In the genomic region with DNA sequence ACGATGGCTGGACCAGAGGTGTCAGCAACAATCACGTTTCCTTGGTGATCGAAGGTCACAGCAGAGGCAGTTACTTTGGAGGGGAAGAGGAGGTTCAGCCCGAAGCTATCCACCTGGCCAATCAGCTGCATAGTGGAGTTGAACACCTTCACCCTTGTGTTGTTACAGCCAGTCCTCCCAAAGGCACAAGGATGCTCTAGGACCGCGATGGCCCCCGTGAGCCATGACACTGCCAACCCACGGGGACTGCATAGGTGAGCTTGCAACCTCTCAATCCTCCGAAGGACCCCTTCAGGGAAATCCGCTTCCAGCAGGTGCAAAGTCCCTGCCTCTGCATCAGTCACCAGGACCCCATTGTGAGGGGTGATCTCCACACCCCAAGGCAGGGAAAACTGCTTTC, we compare ENCODE assay signal across 10 mouse cellular contexts. TPM values are rescaled to one million over a fixed set of nuclear protein-coding genes. Genes with fewer than 3 reads are reported as not detected.
DNase-seq lines count a peak whose midpoint lies in the region; ATAC-seq and TF ChIP-seq lines count a peak whose summit lies in the region.
"Had no signal": no experiment of that assay in that cellular context is flagged by ENCODE, and none has a peak within 500 bp of the region (broad histone marks: within the 10 kb centered on the region; RNA-seq: fewer than 3 reads in every experiment).

No protein-coding gene starts in this region.

- ATAC-seq in kidney, embryonic 15.5 days (replicated peaks; ENCODE audit: low FRiP score), result no peak
- ATAC-seq in embryonic facial prominence, embryonic 13.5 days (ENCODE audit: insufficient number of reproducible peaks, insufficient read depth, low FRiP score, low TSS enrichment, low read depth), result no peak
- ATAC-seq in hindbrain, postnatal 0 days, result no peak
- peak; percentile 1; the same call in 1 of the 2 replicates for ATAC-seq in midbrain, postnatal 0 days (ENCODE audit: low FRiP score)

- peak overlapping the region; percentile 55; the same call in 1 of the 2 replicates for H3K9ac ChIP-seq in kidney, embryonic 15.5 days
- H3K9ac ChIP-seq in embryonic facial prominence, embryonic 13.5 days, result peak overlapping the region; percentile 72; the same call in 1 of the 2 replicates
- peak overlapping the region; percentile 47; the same call in 1 of the 2 replicates for H3K9ac ChIP-seq in hindbrain, postnatal 0 days (replicated peaks; ENCODE audit: low read length)
- H3K9ac ChIP-seq in midbrain, postnatal 0 days (replicated peaks; ENCODE audit: low read length, poor library complexity, severe bottlenecking), result 0 out of 2 replicates have a peak overlapping the region, but pooled peaks have one; percentile 55

- TF ChIP-seq CTCF in hindbrain, postnatal 0 days (IDR thresholded peaks at IDR 0.05; ENCODE audit: low read depth), result no peak
- TF ChIP-seq CTCF in midbrain, postnatal 0 days (IDR thresholded peaks at IDR 0.05), result no peak

- H3K27me3 ChIP-seq in kidney, embryonic 15.5 days, result peaks cover 16% of the 10 kb centered on the region
- peaks cover 30% of the 10 kb centered on the region for H3K27me3 ChIP-seq in embryonic facial prominence, embryonic 13.5 days
- no peaks in the 10 kb centered on the region for H3K27me3 ChIP-seq in hindbrain, postnatal 0 days (ENCODE audit: insufficient read depth, low read length)
- H3K27me3 ChIP-seq in midbrain, postnatal 0 days (ENCODE audit: insufficient read depth, low read length), result no peaks in the 10 kb centered on the region

- peaks cover 15% of the 10 kb centered on the region for H3K9me3 ChIP-seq in kidney, embryonic 15.5 days (replicated peaks)
- H3K9me3 ChIP-seq in embryonic facial prominence, embryonic 13.5 days, result peaks cover 28% of the 10 kb centered on the region
- H3K9me3 ChIP-seq in hindbrain, postnatal 0 days (ENCODE audit: low read length), result peaks cover 6% of the 10 kb centered on the region; the same call in 1 of the 2 replicates
- H3K9me3 ChIP-seq in midbrain, postnatal 0 days (ENCODE audit: low read length), result peaks cover 13% of the 10 kb centered on the region; the same call in 1 of the 2 replicates
- H3K9me3 ChIP-seq: G1E had no signal

- DNase-seq in kidney, postnatal 14 days, result no peak
- no peak for DNase-seq in hindbrain, postnatal 0 days (ENCODE audit: low spot score)
- no peak for DNase-seq in midbrain, postnatal 0 days (ENCODE audit: low spot score)
- no peak for DNase-seq in layer of hippocampus, postnatal 10 days (ENCODE audit: low spot score in 2 of 2)
- DNase-seq in kidney, adult 11 months, result no peak
- no peak for DNase-seq in cerebellum, postnatal 36 days
- DNase-seq: cerebellum, adult 18-20 months had no signal

- H3K4me3 ChIP-seq in kidney, embryonic 15.5 days (replicated peaks), result peak overlapping the region; percentile 62
- peak overlapping the region; percentile 62 for H3K4me3 ChIP-seq in embryonic facial prominence, embryonic 13.5 days
- H3K4me3 ChIP-seq in hindbrain, postnatal 0 days (ENCODE audit: low read length), result peak overlapping the region; percentile 49
- peak overlapping the region; percentile 56 for H3K4me3 ChIP-seq in midbrain, postnatal 0 days (ENCODE audit: low read depth, low read length)

- H3K4me2 ChIP-seq in kidney, embryonic 15.5 days, result peak overlapping the region; percentile 99
- peak overlapping the region; percentile 99 for H3K4me2 ChIP-seq in embryonic facial prominence, embryonic 13.5 days
- H3K4me2 ChIP-seq in hindbrain, postnatal 0 days (ENCODE audit: low read depth, low read length), result peak overlapping the region; percentile 80
- H3K4me2 ChIP-seq in midbrain, postnatal 0 days (ENCODE audit: low read depth, low read length, poor library complexity, severe bottlenecking), result peak overlapping the region; percentile 96

- WGBS in kidney, embryonic 15.5 days, result 65% methylated on average over 10 of the region's 10 CpGs
- whole genome bisulfite sequencing in embryonic facial prominence, embryonic 13.5 days, result 60% methylated on average over 10 of the region's 10 CpGs
- WGBS in hindbrain, postnatal 0 days, result 67% methylated on average over 10 of the region's 10 CpGs
- WGBS in midbrain, postnatal 0 days, result 62% methylated on average over 10 of the region's 10 CpGs

- no peaks in the 10 kb centered on the region for H3K36me3 ChIP-seq in kidney, embryonic 15.5 days
- H3K36me3 ChIP-seq in embryonic facial prominence, embryonic 13.5 days, result peaks cover 4% of the 10 kb centered on the region
- H3K36me3 ChIP-seq in hindbrain, postnatal 0 days (ENCODE audit: insufficient read depth, low read length), result no peaks in the 10 kb centered on the region
- no peaks in the 10 kb centered on the region for H3K36me3 ChIP-seq in midbrain, postnatal 0 days (ENCODE audit: insufficient read depth, low read length)
- H3K36me3 ChIP-seq: G1E had no signal

- no peak overlapping the region for H3K27ac ChIP-seq in kidney, embryonic 15.5 days
- H3K27ac ChIP-seq in embryonic facial prominence, embryonic 13.5 days, result no peak overlapping the region
- no peak overlapping the region for H3K27ac ChIP-seq in hindbrain, postnatal 0 days
- H3K27ac ChIP-seq in midbrain, postnatal 0 days (ENCODE audit: low read depth, low read length), result no peak overlapping the region

- peaks cover 16% of the 10 kb centered on the region for H3K4me1 ChIP-seq in kidney, embryonic 15.5 days
- H3K4me1 ChIP-seq in embryonic facial prominence, embryonic 13.5 days, result peaks cover 17% of the 10 kb centered on the region
- H3K4me1 ChIP-seq in hindbrain, postnatal 0 days (ENCODE audit: insufficient read depth, low read length), result peaks cover 8% of the 10 kb centered on the region; the same call in 1 of the 2 replicates
- peaks cover 7% of the 10 kb centered on the region; the same call in 1 of the 2 replicates for H3K4me1 ChIP-seq in midbrain, postnatal 0 days (ENCODE audit: insufficient read depth, low read length)

RNA-seq across cellular contexts. Expression of gene Nhlrc1, which starts 0.9 kb away (rescaled TPM):
- 3.5 and 3.6 TPM in 2 replicates for polyA plus RNA-seq in kidney, embryonic 15.5 days (2015; fragmentation: Nextera tagmentation; extraction: Ambion mirVana)
- polyA plus RNA-seq in embryonic facial prominence, embryonic 13.5 days (2015; fragmentation: Nextera tagmentation; extraction: Ambion mirVana), result 4.4 and 5.7 TPM in 2 replicates
- total RNA-seq in hindbrain, postnatal 0 days (2014; rRNA removed), result 15.1 and 22.4 TPM in 2 replicates
- polyA plus RNA-seq in hindbrain, postnatal 0 days (2015; fragmentation: Nextera tagmentation; extraction: Ambion mirVana), result 13.0 and 14.1 TPM in 2 replicates
- 19.7 and 19.9 TPM in 2 replicates for total RNA-seq in midbrain, postnatal 0 days (2014; rRNA removed)
- 16.2 and 16.5 TPM in 2 replicates for polyA plus RNA-seq in midbrain, postnatal 0 days (2015; fragmentation: Nextera tagmentation; extraction: Ambion mirVana)
- 10 to 100 TPM; 13.9 to 16.5 TPM for total RNA-seq in layer of hippocampus, postnatal 10 days (2021)
- polyA plus RNA-seq: G1E had no signal

RNA-seq across cellular contexts. Expression of gene Kdm1b, which starts 29.6 kb away (rescaled TPM):
- polyA plus RNA-seq in kidney, embryonic 15.5 days (2015; fragmentation: Nextera tagmentation; extraction: Ambion mirVana), result 11.7 and 11.8 TPM in 2 replicates
- 13.0 and 13.4 TPM in 2 replicates for polyA plus RNA-seq in embryonic facial prominence, embryonic 13.5 days (2015; fragmentation: Nextera tagmentation; extraction: Ambion mirVana)
- total RNA-seq in hindbrain, postnatal 0 days (2014; rRNA removed), result 20.5 and 21.9 TPM in 2 replicates
- polyA plus RNA-seq in hindbrain, postnatal 0 days (2015; fragmentation: Nextera tagmentation; extraction: Ambion mirVana), result 10.7 and 11.9 TPM in 2 replicates
- total RNA-seq in midbrain, postnatal 0 days (2014; rRNA removed), result 24.9 and 26.9 TPM in 2 replicates
- polyA plus RNA-seq in midbrain, postnatal 0 days (2015; fragmentation: Nextera tagmentation; extraction: Ambion mirVana), result 14.1 and 14.4 TPM in 2 replicates
- total RNA-seq in layer of hippocampus, postnatal 10 days (2021), result 10 to 100 TPM; 13.9 to 14.4 TPM

RNA-seq across cellular contexts. Expression of gene Tpmt, which starts 30.8 kb away (rescaled TPM):
- 29.1 and 31.7 TPM in 2 replicates for polyA plus RNA-seq in kidney, embryonic 15.5 days (2015; fragmentation: Nextera tagmentation; extraction: Ambion mirVana)
- 20.2 and 23.7 TPM in 2 replicates for polyA plus RNA-seq in embryonic facial prominence, embryonic 13.5 days (2015; fragmentation: Nextera tagmentation; extraction: Ambion mirVana)
- 12.1 and 58.2 TPM in 2 replicates for total RNA-seq in hindbrain, postnatal 0 days (2014; rRNA removed)
- polyA plus RNA-seq in hindbrain, postnatal 0 days (2015; fragmentation: Nextera tagmentation; extraction: Ambion mirVana), result 14.4 and 14.7 TPM in 2 replicates
- total RNA-seq in midbrain, postnatal 0 days (2014; rRNA removed), result 11.6 and 15.9 TPM in 2 replicates
- 10.8 and 12.0 TPM in 2 replicates for polyA plus RNA-seq in midbrain, postnatal 0 days (2015; fragmentation: Nextera tagmentation; extraction: Ambion mirVana)
- total RNA-seq in layer of hippocampus, postnatal 10 days (2021), result 10 to 100 TPM; 10.6 to 14.0 TPM
